ENCODE assay signal across 16 mouse cellular contexts in the genomic region with DNA sequence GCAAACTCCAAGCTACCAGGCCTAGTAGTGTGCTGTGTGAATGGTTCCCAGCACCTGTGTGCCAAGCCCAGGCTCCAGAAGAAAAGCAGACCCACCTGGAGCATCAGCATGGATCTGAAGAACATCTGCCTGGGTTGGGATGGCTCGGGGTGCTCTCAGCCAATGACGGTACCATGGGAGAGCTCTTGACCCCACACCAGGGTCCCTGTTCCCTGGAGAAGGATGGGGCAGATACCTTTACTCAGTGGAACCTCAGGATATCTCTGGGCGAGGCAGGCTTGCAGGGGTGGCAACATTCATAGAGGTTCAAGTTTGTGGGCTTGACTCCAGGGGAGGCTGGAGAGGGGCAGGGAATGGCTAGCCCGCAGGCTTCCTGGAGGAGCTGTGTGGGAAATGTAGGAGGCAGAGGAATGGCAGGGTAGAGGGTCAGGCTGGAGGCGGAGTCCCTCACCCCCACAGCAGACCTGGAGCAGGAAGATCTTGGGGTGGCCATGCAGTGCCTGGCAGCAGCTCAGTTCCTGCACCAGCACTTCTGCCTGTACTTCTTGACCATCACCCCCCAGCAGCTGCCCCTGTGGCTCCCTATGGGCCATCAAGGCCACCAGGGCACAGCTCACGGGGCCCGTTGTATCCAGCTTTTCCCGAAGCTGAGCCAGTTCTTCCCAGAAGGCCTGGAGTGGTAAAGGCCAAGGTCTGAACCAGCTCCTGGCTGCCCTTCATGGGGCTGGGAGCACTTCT. TPM values are rescaled to one million over a fixed set of nuclear protein-coding genes. Genes with fewer than 3 reads are reported as not detected.
"Had no signal": no experiment of that assay in that cellular context is flagged by ENCODE, and none has a peak within 500 bp of the region (broad histone marks: within the 10 kb centered on the region; RNA-seq: fewer than 3 reads in every experiment).

No protein-coding gene starts in this region.

- H3K27me3 ChIP-seq: limb, embryonic 12.5 days; lung, embryonic 15.5 days; neural tube, embryonic 15.5 days had no signal

- H3K27ac ChIP-seq: limb, embryonic 12.5 days; liver, embryonic 14.5 days; lung, embryonic 15.5 days; neural tube, embryonic 15.5 days; stomach, postnatal 0 days had no signal

- H3K9me3 ChIP-seq: limb, embryonic 12.5 days; lung, embryonic 15.5 days; neural tube, embryonic 15.5 days had no signal

- H3K4me3 ChIP-seq: limb, embryonic 12.5 days; lung, embryonic 15.5 days; myocyte; neural tube, embryonic 15.5 days had no signal

- H3K9ac ChIP-seq: limb, embryonic 12.5 days; liver, embryonic 14.5 days; lung, embryonic 15.5 days; neural tube, embryonic 15.5 days had no signal

- H3K4me2 ChIP-seq: limb, embryonic 12.5 days; lung, embryonic 15.5 days; neural tube, embryonic 15.5 days had no signal

- DNase-seq: kidney, adult 8-10 months; kidney, postnatal 25 days; layer of hippocampus, adult 9-11 months; lung, postnatal 14 days; midbrain, embryonic 14.5 days; thymus, postnatal 4 days had no signal

RNA-seq across cellular contexts. Expression of a gene that starts 46.2 kb away (rescaled TPM):
- total RNA-seq: megakaryocyte-erythroid progenitor cell, adult 5-6 weeks had no signal

RNA-seq across cellular contexts. Expression of a gene that starts 47.6 kb away (rescaled TPM):
- total RNA-seq: left cerebral cortex, postnatal 36 days; megakaryocyte-erythroid progenitor cell, adult 5-6 weeks had no signal
- polyA plus RNA-seq: kidney, embryonic 16.5 days; liver, embryonic 14.5 days; midbrain, embryonic 14.5 days; neural tube, embryonic 11.5 days; neural tube, embryonic 15.5 days had no signal
